Mouse (Mus musculus) cerebellum, adult 2 months (tissue): Measurements from ENCODE around the gene Adi1. TPM values are rescaled to one million over a fixed set of nuclear protein-coding genes. Genes with fewer than 3 reads are reported as not detected.

Experiments used
- DNase-seq, 2 experiments: peaks; one replicate each; pipeline ENCODE4 v3.0.0; 2021
- H3K27ac ChIP-seq: fragments of 200-500 bp; 2 replicates; pipeline ENCODE4 v1.5.1; 2012; ENCODE audit warnings: low read length, control low read depth, inconsistent platforms; ENCODE audit not compliant: insufficient read depth
- H3K27me3 ChIP-seq: fragments of 200-500 bp; 2 replicates; pipeline ENCODE4 v1.6.1; 2012; ENCODE audit warnings: inconsistent platforms, mild to moderate bottlenecking, low read length, moderate library complexity; ENCODE audit not compliant: control insufficient read depth, insufficient read depth
- H3K4me1 ChIP-seq: fragments of 200-500 bp; 2 replicates; pipeline ENCODE4 v1.6.1; 2011; ENCODE audit warnings: low read length; ENCODE audit not compliant: control insufficient read depth, insufficient read depth
- H3K4me3 ChIP-seq: fragments of 200-500 bp; replicated peaks from 2 replicates; pipeline ENCODE3; 2011; ENCODE audit warnings: mild to moderate bottlenecking, low read depth, low read length, control low read depth; ENCODE audit not compliant: insufficient read depth
- CTCF ChIP-seq: fragments of 200-500 bp; IDR thresholded peaks from 2 replicates; pipeline ENCODE4 v1.5.1; 2011; ENCODE audit warnings: low read depth, mild to moderate bottlenecking, control low read depth, low read length, moderate library complexity, borderline replicate concordance; ENCODE audit not compliant: insufficient read depth
- POLR2A ChIP-seq: fragments of 200-500 bp; IDR thresholded peaks from 2 replicates; pipeline ENCODE4 v1.6.1; 2011; ENCODE audit warnings: low read length, control low read depth, borderline replicate concordance; ENCODE audit not compliant: insufficient read depth
- WGBS: fragments of 180-500 bp; shearing (Covaris S2); methylation state at CpG from one replicate; pipeline ENCODE4 v1.1.7; 2018; 5-methylcytosine and 5-hydroxymethylcytosine counted together
- polyA plus RNA-seq: library from polyadenylated mRNA; depleted of rRNA; stranded (reverse); fragments of >200 nt; gene quantifications from 2 replicates; pipeline ENCODE4 v1.2.3, GENCODE M21; 2012; rRNA removed

Adi1 gene
- polyA plus RNA-seq, 1 experiment, result 67.3 TPM

GRCm38 (mm10) chr12:28708154-28708553, 33.1 kb downstream of the Adi1 start:
- Histone ChIP-seq H3K4me3 (no peak overlapping the region), H3K4me1 (peaks cover 5% of the 10 kb centered on the region; the same call in 1 of the 2 replicates), H3K27me3 (no peaks in the 10 kb centered on the region), H3K27ac (no peak overlapping the region)
- 63% methylated on average over 4 of the region's 4 CpGs for WGBS
- no peak for DNase-seq
- TF ChIP-seq POLR2A (no peak), CTCF (no peak)

- H3K4me1 ChIP-seq, result no peaks in the 10 kb centered on the region
- H3K4me3 ChIP-seq, result no peak overlapping the region
- H3K27me3 ChIP-seq, result no peaks in the 10 kb centered on the region
- DNase-seq, result no peak
- TF ChIP-seq CTCF (no peak), POLR2A (no peak)
- no peak overlapping the region for H3K27ac ChIP-seq
- WGBS, result 44% methylated on average over 22 of the region's 22 CpGs
Observed at GRCm38 (mm10) chr12:28710566-28711185, 35.6 kb downstream of the Adi1 start.

- WGBS, result 86% methylated on average over 24 of the region's 24 CpGs
- no peak overlapping the region for H3K4me3 ChIP-seq
- H3K4me1 ChIP-seq, result no peaks in the 10 kb centered on the region
- no peak for DNase-seq
- H3K27ac ChIP-seq, result no peak overlapping the region
- no peaks in the 10 kb centered on the region for H3K27me3 ChIP-seq
- no peak for TF ChIP-seq POLR2A
- no peak for TF ChIP-seq CTCF
Observed at GRCm38 (mm10) chr12:28714822-28715632, 40.0 kb downstream of the Adi1 start.

- no peaks in the 10 kb centered on the region for H3K27me3 ChIP-seq
- H3K27ac ChIP-seq, result no peak overlapping the region
- TF ChIP-seq CTCF, result no peak
- no peak for TF ChIP-seq POLR2A
- no peaks in the 10 kb centered on the region for H3K4me1 ChIP-seq
- no peak overlapping the region for H3K4me3 ChIP-seq
- 63% methylated on average over 2 of the region's 2 CpGs for WGBS
- no peak for DNase-seq
Observed at GRCm38 (mm10) chr12:28717066-28717465, 42.0 kb downstream of the Adi1 start.

- H3K4me3 ChIP-seq, result no peak overlapping the region
- WGBS, result 92% methylated on average over 2 of the region's 2 CpGs
- no peaks in the 10 kb centered on the region for H3K4me1 ChIP-seq
- no peak for DNase-seq
- TF ChIP-seq CTCF (no peak), POLR2A (no peak)
- H3K27ac ChIP-seq, result no peak overlapping the region
- H3K27me3 ChIP-seq, result no peaks in the 10 kb centered on the region
Observed at GRCm38 (mm10) chr12:28718106-28718505, 43.1 kb downstream of the Adi1 start.

GRCm38 (mm10) chr12:28724366-28724765, 49.3 kb downstream of the Adi1 start:
- no peak for TF ChIP-seq POLR2A
- TF ChIP-seq CTCF, result no peak
- 82% methylated on average over 3 of the region's 3 CpGs for WGBS
- DNase-seq, result no peak

GRCm38 (mm10) chr12:28726204-28726603, 51.2 kb downstream of the Adi1 start:
- WGBS, result 93% methylated on average over 4 of the region's 4 CpGs
- Histone ChIP-seq H3K27me3 (no peaks in the 10 kb centered on the region), H3K27ac (no peak overlapping the region), H3K4me3 (no peak overlapping the region), H3K4me1 (no peaks in the 10 kb centered on the region)
- TF ChIP-seq CTCF (no peak), POLR2A (no peak)
- no peak for DNase-seq

More at GRCm38 (mm10) chr12:28724366-28724765, 49.3 kb downstream of the Adi1 start:
- Histone ChIP-seq H3K4me1 (no peaks in the 10 kb centered on the region), H3K27me3 (no peaks in the 10 kb centered on the region), H3K27ac (no peak overlapping the region), H3K4me3 (no peak overlapping the region)

- no peak for DNase-seq
- Histone ChIP-seq H3K4me1 (no peaks in the 10 kb centered on the region), H3K4me3 (no peak overlapping the region), H3K27ac (no peak overlapping the region), H3K27me3 (no peaks in the 10 kb centered on the region)
- 87% methylated on average over 5 of the region's 5 CpGs for WGBS
- TF ChIP-seq POLR2A (no peak), CTCF (no peak)
Observed at GRCm38 (mm10) chr12:28727061-28727460, 52.0 kb downstream of the Adi1 start.

Other genes starting within 250 kb of the Adi1 start
- not detected in 2 replicates for gene Dcdc2c, start 122.8 kb upstream of the Adi1 start, polyA plus RNA-seq
- not detected in 2 replicates for gene Allc, start 92.7 kb upstream of the Adi1 start, polyA plus RNA-seq
- gene Colec11, start 51.9 kb upstream of the Adi1 start, polyA plus RNA-seq, result 0.79 and 1.0 TPM in 2 replicates
- gene Rps7, start 39.3 kb upstream of the Adi1 start, polyA plus RNA-seq, result 299 and 310 TPM in 2 replicates
- gene Rnaseh1, start 25.6 kb upstream of the Adi1 start, polyA plus RNA-seq, result 17.5 and 19.6 TPM in 2 replicates
- gene Trappc12, start 75.2 kb downstream of the Adi1 start, polyA plus RNA-seq, result 49.4 and 50.8 TPM in 2 replicates
- 40.6 and 42.2 TPM in 2 replicates for gene Eipr1, start 76.6 kb downstream of the Adi1 start, polyA plus RNA-seq